Mouse (Mus musculus): Measurements from ENCODE around the gene Coro1a.
A peak's percentile ranks its signal among the peaks of the same experiment; 100 is the strongest.
"Not testable (repeated sequence)": the region's sequence is repeated elsewhere in the genome, so short reads cannot be mapped to it uniquely, and the experiment has no call there.

The Coro1a gene

GRCm38 (mm10) chr7:126707442-126708174, at the start of gene Coro1a:
Gene Coro1a (minus strand): TSS chr7:126707787.
- no peak for DNase-seq (ENCODE audit: low spot score)

- peak; percentile 64 for DNase-seq (ENCODE audit: low spot score)
Measured at GRCm38 (mm10) chr7:126754866-126755265, 47.3 kb upstream of the Coro1a start.

- DNase-seq (ENCODE audit: low spot score): no peak
Measured at GRCm38 (mm10) chr7:126749582-126750343, 42.2 kb upstream of the Coro1a start.

- DNase-seq (ENCODE audit: low spot score): no peak
Measured at GRCm38 (mm10) chr7:126748824-126749223, 41.2 kb upstream of the Coro1a start.

- DNase-seq (ENCODE audit: low spot score): no peak
Measured at GRCm38 (mm10) chr7:126746798-126747197, 39.2 kb upstream of the Coro1a start.

GRCm38 (mm10) chr7:126746066-126746465, 38.5 kb upstream of the Coro1a start:
- DNase-seq (ENCODE audit: low spot score): no peak

- no peak for DNase-seq (ENCODE audit: low spot score)
Measured at GRCm38 (mm10) chr7:126741964-126742482, 34.4 kb upstream of the Coro1a start.

GRCm38 (mm10) chr7:126741452-126741851, 33.9 kb upstream of the Coro1a start:
- no peak for DNase-seq (ENCODE audit: low spot score)

GRCm38 (mm10) chr7:126740977-126741376, 33.4 kb upstream of the Coro1a start:
- no peak for DNase-seq (ENCODE audit: low spot score)

GRCm38 (mm10) chr7:126740132-126740735, 32.6 kb upstream of the Coro1a start:
- DNase-seq (ENCODE audit: low spot score): no peak

GRCm38 (mm10) chr7:126739551-126739950, 32.0 kb upstream of the Coro1a start:
- no peak for DNase-seq (ENCODE audit: low spot score)

- no peak for DNase-seq (ENCODE audit: low spot score)
Measured at GRCm38 (mm10) chr7:126736122-126736521, 28.5 kb upstream of the Coro1a start.

- DNase-seq (ENCODE audit: low spot score): not testable (repeated sequence)
Measured at GRCm38 (mm10) chr7:126730256-126730789, 22.7 kb upstream of the Coro1a start.

GRCm38 (mm10) chr7:126725667-126726066, 18.1 kb upstream of the Coro1a start:
- DNase-seq (ENCODE audit: low spot score): no peak

GRCm38 (mm10) chr7:126725077-126725476, 17.5 kb upstream of the Coro1a start:
- no peak for DNase-seq (ENCODE audit: low spot score)

- no peak for DNase-seq (ENCODE audit: low spot score)
Measured at GRCm38 (mm10) chr7:126721635-126722034, 14.0 kb upstream of the Coro1a start.

- DNase-seq (ENCODE audit: low spot score): no peak
Measured at GRCm38 (mm10) chr7:126718787-126719337, 11.3 kb upstream of the Coro1a start.

GRCm38 (mm10) chr7:126717566-126717965, 10.0 kb upstream of the Coro1a start:
- no peak for DNase-seq (ENCODE audit: low spot score)

- DNase-seq (ENCODE audit: low spot score): no peak
Measured at GRCm38 (mm10) chr7:126715679-126716078, 8.1 kb upstream of the Coro1a start.

GRCm38 (mm10) chr7:126711910-126712309, 4.3 kb upstream of the Coro1a start:
- no peak for DNase-seq (ENCODE audit: low spot score)

- no peak for DNase-seq (ENCODE audit: low spot score)
Measured at GRCm38 (mm10) chr7:126710266-126710665, 2.7 kb upstream of the Coro1a start.
